Mouse (Mus musculus): Measurements from ENCODE around the gene Lhfpl2.

GRCm38 (mm10) chr13:94088788-94089187, 31.2 kb downstream of the Lhfpl2 start:
- TF ChIP-seq CTCF (IDR thresholded peaks at IDR 0.05; ENCODE audit: control insufficient read depth, insufficient read depth, insufficient read length) (no peak), CEBPB (IDR thresholded peaks at IDR 0.05; ENCODE audit: low read depth) (no peak), FOSL1 (IDR thresholded peaks at IDR 0.05; ENCODE audit: insufficient read depth, low read length, poor library complexity, severe bottlenecking) (no peak), MYOG (IDR thresholded peaks at IDR 0.05; ENCODE audit: control insufficient read depth, extremely low read depth, insufficient read length) (no peak), MAX (IDR thresholded peaks at IDR 0.05) (no peak), MYOD1 (IDR thresholded peaks at IDR 0.05; ENCODE audit: control insufficient read depth, insufficient read length, low read depth) (no peak), USF1 (IDR thresholded peaks at IDR 0.05; ENCODE audit: low read depth) (no peak)
